Comparison of ENCODE assay signal across 7 mouse cellular contexts in the genomic region with DNA sequence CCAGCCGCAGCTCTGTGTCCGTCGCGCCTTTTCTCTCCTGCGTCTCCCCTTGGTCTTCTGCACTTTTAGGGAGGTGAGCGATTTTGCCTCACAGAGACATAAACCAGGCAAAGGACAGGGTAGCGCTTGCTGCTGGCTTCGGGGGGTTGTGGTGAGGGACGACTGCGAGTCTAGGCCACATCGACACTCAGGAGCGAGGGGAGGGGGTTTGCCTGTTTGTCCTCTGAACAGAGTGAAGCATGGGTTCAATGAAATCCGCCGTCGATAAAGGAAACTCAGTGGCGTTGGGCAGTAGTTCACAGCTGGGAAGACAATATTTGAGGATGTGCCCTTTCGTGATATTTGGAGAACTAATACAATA. TPM values are rescaled to one million over a fixed set of nuclear protein-coding genes. Genes with fewer than 3 reads are reported as not detected.
A peak's percentile ranks its signal among the peaks of the same experiment; 100 is the strongest.
DNase-seq lines count a peak whose midpoint lies in the region; ATAC-seq and TF ChIP-seq lines count a peak whose summit lies in the region.

A gene (minus strand): TSS at position 52 of the 361 bp plus-strand sequence.

- peaks cover 23% of the 10 kb centered on the region; the same call in 1 of the 2 replicates for H3K79me2 ChIP-seq in CH12.LX (replicated peaks; ENCODE audit: control insufficient read depth, extremely low read depth, insufficient read depth, poor library complexity, severe bottlenecking)

- no peak for TF ChIP-seq CTCF in CH12.LX (conservative IDR thresholded peaks at IDR 0.05 in 1 of 2, IDR thresholded peaks at IDR 0.05 in 1 of 2; ENCODE audit: low read depth in 2 of 2, low read length in 2 of 2)

- H3K9ac ChIP-seq in CH12.LX (ENCODE audit: insufficient read depth, low read depth) (peak within 1 kb of the TSS; percentile 80), ES-E14 (ENCODE audit: insufficient read depth, low read depth, low read length, poor library complexity, severe bottlenecking) (peak within 1 kb of the TSS; percentile 96)
- peak within 1 kb of the TSS; percentile 91 for H3K9ac ChIP-seq in forebrain, embryonic 13.5 days
- peak within 1 kb of the TSS; percentile 88 for H3K9ac ChIP-seq in hindbrain, embryonic 11.5 days (ENCODE audit: low read depth, low read length)
- peak within 1 kb of the TSS; percentile 83 for H3K9ac ChIP-seq in liver, embryonic 11.5 days (ENCODE audit: low read depth, low read length)
- H3K9ac ChIP-seq in stomach, embryonic 16.5 days (ENCODE audit: low read length) = peak within 1 kb of the TSS; percentile 84

- TF ChIP-seq EP300 in CH12.LX (IDR thresholded peaks at IDR 0.05; ENCODE audit: low read length) = no peak

- H3K4me2 ChIP-seq in CH12.LX (ENCODE audit: insufficient read depth, low read depth, poor library complexity, severe bottlenecking) = peak within 1 kb of the TSS; percentile 81
- peak within 1 kb of the TSS; percentile 86 for H3K4me2 ChIP-seq in forebrain, embryonic 13.5 days
- peak within 1 kb of the TSS; percentile 67 for H3K4me2 ChIP-seq in hindbrain, embryonic 11.5 days (replicated peaks; ENCODE audit: low read depth, low read length)
- peak within 1 kb of the TSS; percentile 84 for H3K4me2 ChIP-seq in liver, embryonic 11.5 days
- H3K4me2 ChIP-seq in stomach, embryonic 16.5 days (ENCODE audit: low read depth, low read length) = peak within 1 kb of the TSS; percentile 76

- peaks cover 2 to 34% of the 10 kb centered on the region in 2 experiments for H3K36me3 ChIP-seq in CH12.LX (replicated peaks in 1 of 2; ENCODE audit: control insufficient read depth in 1 of 2, insufficient read depth in 1 of 2, low read length in 1 of 2)
- no peaks in the 10 kb centered on the region; the same call in 1 of the 2 replicates for H3K36me3 ChIP-seq in ES-E14 (ENCODE audit: control insufficient read depth, insufficient read depth, low read length, poor library complexity, severe bottlenecking)
- H3K36me3 ChIP-seq in forebrain, embryonic 13.5 days (ENCODE audit: poor library complexity, severe bottlenecking) = peaks cover 24% of the 10 kb centered on the region
- H3K36me3 ChIP-seq in hindbrain, embryonic 11.5 days (ENCODE audit: control insufficient read depth, insufficient read depth, low read length) = peaks cover 3% of the 10 kb centered on the region; the same call in 1 of the 2 replicates
- peaks cover 5% of the 10 kb centered on the region; the same call in 1 of the 2 replicates for H3K36me3 ChIP-seq in liver, embryonic 11.5 days (ENCODE audit: control insufficient read depth, insufficient read depth, low read length)
- no peaks in the 10 kb centered on the region for H3K36me3 ChIP-seq in stomach, embryonic 16.5 days (ENCODE audit: control insufficient read depth, insufficient read depth, low read length)

- TF ChIP-seq RAD21 in CH12.LX (IDR thresholded peaks at IDR 0.05; ENCODE audit: low read depth, low read length) = no peak

- ATAC-seq in forebrain, embryonic 13.5 days = peak; percentile 36
- ATAC-seq in hindbrain, embryonic 11.5 days (ENCODE audit: low FRiP score) = peak; percentile 22
- peak; percentile 0; the same call in 1 of the 2 replicates for ATAC-seq in liver, embryonic 11.5 days (replicated peaks; ENCODE audit: low FRiP score)
- no peak for ATAC-seq in stomach, embryonic 16.5 days (ENCODE audit: insufficient read depth, low FRiP score)

- H3K9me3 ChIP-seq in CH12.LX (replicated peaks; ENCODE audit: low read length) (no peaks in the 10 kb centered on the region), ES-E14 (ENCODE audit: control insufficient read depth, insufficient read depth, low read depth, low read length) (no peaks in the 10 kb centered on the region)
- no peaks in the 10 kb centered on the region for H3K9me3 ChIP-seq in forebrain, embryonic 13.5 days (replicated peaks)
- H3K9me3 ChIP-seq in hindbrain, embryonic 11.5 days (ENCODE audit: control insufficient read depth, low read length) = no peaks in the 10 kb centered on the region
- no peaks in the 10 kb centered on the region for H3K9me3 ChIP-seq in liver, embryonic 11.5 days (ENCODE audit: control insufficient read depth, low read length)
- H3K9me3 ChIP-seq in stomach, embryonic 16.5 days (replicated peaks; ENCODE audit: control insufficient read depth, low read length) = no peaks in the 10 kb centered on the region

- under 1% methylated on average over 17 of the region's 17 CpGs for WGBS in forebrain, embryonic 13.5 days
- WGBS in hindbrain, embryonic 11.5 days = under 1% methylated on average over 17 of the region's 17 CpGs
- WGBS in liver, embryonic 11.5 days = 0% methylated on average over 17 of the region's 17 CpGs
- WGBS in stomach, embryonic 16.5 days = under 1% methylated on average over 17 of the region's 17 CpGs

- H3K27me3 ChIP-seq in CH12.LX (replicated peaks) = no peaks in the 10 kb centered on the region
- H3K27me3 ChIP-seq in forebrain, embryonic 13.5 days = no peaks in the 10 kb centered on the region
- no peaks in the 10 kb centered on the region for H3K27me3 ChIP-seq in hindbrain, embryonic 11.5 days (ENCODE audit: control insufficient read depth, insufficient read depth, low read length)
- H3K27me3 ChIP-seq in liver, embryonic 11.5 days (replicated peaks; ENCODE audit: control insufficient read depth, insufficient read depth, low read length) = no peaks in the 10 kb centered on the region
- H3K27me3 ChIP-seq in stomach, embryonic 16.5 days (ENCODE audit: control insufficient read depth, insufficient read depth, low read length) = no peaks in the 10 kb centered on the region

- DNase-seq in CH12.LX (ENCODE audit: extremely low read depth) (no peak), ES-E14 (ENCODE audit: low read depth, low spot score) (no peak)
- DNase-seq in hindbrain, embryonic 11.5 days (ENCODE audit: low spot score) = no peak
- no peak for DNase-seq in liver, embryonic 11.5 days (ENCODE audit: low spot score)
- no peak for DNase-seq in kidney, postnatal 14 days

- H3K4me3 ChIP-seq in CH12.LX (replicated peaks in 1 of 3; ENCODE audit: low read depth in 2 of 3, low read length in 2 of 3, poor library complexity in 1 of 3) = peak within 1 kb of the TSS; percentile 77 to 88 (median 87)
- H3K4me3 ChIP-seq in ES-E14 (ENCODE audit: insufficient read depth in 1 of 2, low read depth in 1 of 2, low read length in 2 of 2, poor library complexity in 1 of 2, severe bottlenecking in 1 of 2) = peak within 1 kb of the TSS; percentile 90 to 93
- H3K4me3 ChIP-seq in forebrain, embryonic 13.5 days = peak within 1 kb of the TSS; percentile 91
- H3K4me3 ChIP-seq in hindbrain, embryonic 11.5 days (ENCODE audit: low read depth, low read length) = peak within 1 kb of the TSS; percentile 89
- H3K4me3 ChIP-seq in liver, embryonic 11.5 days (ENCODE audit: low read depth, low read length) = peak within 1 kb of the TSS; percentile 94
- H3K4me3 ChIP-seq in stomach, embryonic 16.5 days (replicated peaks; ENCODE audit: low read length) = peak within 1 kb of the TSS; percentile 72

- dilution Hi-C loops in CH12.LX (cut with MboI; ENCODE audit: extremely low pct_ligation_motif_present, extremely low pct_unique_long_range_greater_than_20kb, low sequenced_read_pairs) = no loop called here

- in situ Hi-C loops in CH12.LX (cut with MboI; ENCODE audit: low pct_ligation_motif_present, low pct_unique_long_range_greater_than_20kb, low sequenced_read_pairs) = no loop called here
- in situ Hi-C loops in ES-E14 (cut with MboI; ENCODE audit: low sequenced_read_pairs in 2 of 2, unreplicated experiment in 2 of 2) = no loop called here

- H3K27ac ChIP-seq in CH12.LX (ENCODE audit: insufficient read depth, low read depth) = peak within 1 kb of the TSS; percentile 83
- H3K27ac ChIP-seq in ES-E14 (ENCODE audit: insufficient read depth, low read depth, low read length, poor library complexity, severe bottlenecking) = peak within 1 kb of the TSS; percentile 86
- H3K27ac ChIP-seq in forebrain, embryonic 13.5 days = peak within 1 kb of the TSS; percentile 96
- peak within 1 kb of the TSS; percentile 95 for H3K27ac ChIP-seq in hindbrain, embryonic 11.5 days (ENCODE audit: low read depth, low read length)
- peak within 1 kb of the TSS; percentile 95 for H3K27ac ChIP-seq in liver, embryonic 11.5 days (ENCODE audit: low read depth, low read length)
- peak within 1 kb of the TSS; percentile 98 for H3K27ac ChIP-seq in stomach, embryonic 16.5 days (ENCODE audit: low read length)

- TF ChIP-seq POLR2A in CH12.LX (IDR thresholded peaks at IDR 0.05; ENCODE audit: low read depth, low read length) = no peak; the same call in 1 of the 2 replicates

- H3K4me1 ChIP-seq in CH12.LX (ENCODE audit: control insufficient read depth in 1 of 2, insufficient read depth in 2 of 2) = peaks cover 0 to 25% of the 10 kb centered on the region in 2 experiments; a peak in 2 of 4 replicates
- peaks cover 0 to 2% of the 10 kb centered on the region in 2 experiments; a peak in 1 of 4 replicates for H3K4me1 ChIP-seq in ES-E14 (ENCODE audit: control insufficient read depth in 2 of 2, insufficient read depth in 2 of 2, low read length in 2 of 2, poor library complexity in 1 of 2)
- peaks cover 21% of the 10 kb centered on the region for H3K4me1 ChIP-seq in forebrain, embryonic 13.5 days
- H3K4me1 ChIP-seq in hindbrain, embryonic 11.5 days (replicated peaks; ENCODE audit: control insufficient read depth, insufficient read depth, low read length) = peaks cover 3% of the 10 kb centered on the region; the same call in 1 of the 2 replicates
- H3K4me1 ChIP-seq in liver, embryonic 11.5 days (replicated peaks; ENCODE audit: control insufficient read depth, insufficient read depth, low read length) = peaks cover 13% of the 10 kb centered on the region
- H3K4me1 ChIP-seq in stomach, embryonic 16.5 days (ENCODE audit: control insufficient read depth, insufficient read depth, low read length) = peaks cover 6% of the 10 kb centered on the region

TF ChIP-seq in CH12.LX, 34 proteins besides CTCF, POLR2A, EP300 and RAD21 (continues in another document):
- TF ChIP-seq MYC (IDR thresholded peaks at IDR 0.05; ENCODE audit: low read depth, low read length) = no peak
- no peak for TF ChIP-seq ZMIZ1 (IDR thresholded peaks at IDR 0.05; ENCODE audit: low read depth, low read length)
- TF ChIP-seq IRF4 (IDR thresholded peaks at IDR 0.05; ENCODE audit: low read depth, low read length) = no peak
- no peak for TF ChIP-seq BHLHE40 (IDR thresholded peaks at IDR 0.05; ENCODE audit: low read depth, low read length)

TF ChIP-seq in ES-E14, 5 proteins besides CTCF, POLR2A, EP300 and RAD21 (continues in another document):
- TF ChIP-seq HCFC1 (IDR thresholded peaks at IDR 0.05; ENCODE audit: borderline replicate concordance, insufficient read depth, low read length) (no peak), ZNF384 (IDR thresholded peaks at IDR 0.05; ENCODE audit: low read depth, low read length) (no peak), ZC3H11A (IDR thresholded peaks at IDR 0.05; ENCODE audit: borderline replicate concordance, low read depth, low read length) (no peak)

RNA-seq across cellular contexts. Expression of the gene that starts here (rescaled TPM):
- 129 and 142 TPM in 2 replicates for total RNA-seq in CH12.LX (2012; rRNA removed)
- 64.7 and 68.8 TPM in 2 replicates for total RNA-seq in CH12.LX (2014; rRNA removed)
- 99.3 and 102 TPM in 2 replicates for polyA plus RNA-seq in CH12.LX (2012; ENCODE audit: insufficient read length, low read depth)
- 191 and 204 TPM in 2 replicates for total RNA-seq in ES-E14 (2012; rRNA removed)
- 206 and 217 TPM in 2 replicates for polyA plus RNA-seq in forebrain, embryonic 13.5 days (2015; fragmentation: Nextera tagmentation; extraction: Ambion mirVana)
- 148 and 156 TPM in 2 replicates for polyA plus RNA-seq in hindbrain, embryonic 11.5 days (2014; fragmentation: Nextera tagmentation; extraction: Ambion mirVana)
- 113 and 124 TPM in 2 replicates for polyA plus RNA-seq in liver, embryonic 11.5 days (2014; fragmentation: Nextera tagmentation; extraction: Ambion mirVana)
- 102 and 104 TPM in 2 replicates for polyA plus RNA-seq in stomach, embryonic 16.5 days (2015; fragmentation: Nextera tagmentation; extraction: Ambion mirVana)
